Mouse (Mus musculus): ENCODE measurements around the gene Areg. TPM values are rescaled to one million over a fixed set of nuclear protein-coding genes. Genes with fewer than 3 reads are reported as not detected.

The Areg gene
- polyA plus RNA-seq, 1 experiment from 2014 or later: 0.71 TPM

DNA sequence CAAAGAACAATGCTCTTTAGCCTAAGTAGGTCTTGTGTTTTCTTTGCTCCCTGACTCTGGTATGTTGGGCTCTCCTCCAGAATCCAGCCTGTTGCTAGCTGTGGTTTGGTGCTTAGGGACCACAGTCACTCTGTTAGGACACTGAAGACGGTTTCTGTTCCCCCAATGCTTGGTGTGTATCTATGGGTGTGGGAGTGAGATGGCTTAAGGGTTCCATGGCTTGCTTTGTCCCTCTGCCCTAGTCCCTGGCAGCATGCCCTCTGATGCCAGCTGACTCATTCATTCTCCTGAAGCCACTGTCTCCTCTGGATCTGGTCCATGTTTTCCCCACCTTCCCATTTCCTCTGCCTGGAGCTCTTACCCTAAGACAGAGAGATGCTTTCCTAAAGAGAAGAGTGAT, 24.8 kb upstream of the Areg start:
- no peak overlapping the region for H3K9ac ChIP-seq (ENCODE audit: low read depth, low read length)
- H3K27ac ChIP-seq (ENCODE audit: low read depth, low read length): no peak overlapping the region
- H3K27me3 ChIP-seq (replicated peaks; ENCODE audit: control insufficient read depth, insufficient read depth, low read length): no peaks in the 10 kb centered on the region
- H3K4me1 ChIP-seq (ENCODE audit: control insufficient read depth, insufficient read depth, low read depth, low read length): no peaks in the 10 kb centered on the region
- H3K4me2 ChIP-seq (ENCODE audit: low read length): no peak overlapping the region
- H3K4me3 ChIP-seq (ENCODE audit: low read length): no peak overlapping the region
- no peak for ATAC-seq
- no peaks in the 10 kb centered on the region for H3K36me3 ChIP-seq (ENCODE audit: control insufficient read depth, insufficient read depth, low read length)
- WGBS: 65% methylated on average over 1 of the region's 1 CpGs
- no peaks in the 10 kb centered on the region for H3K9me3 ChIP-seq (ENCODE audit: control insufficient read depth, low read length)

DNA sequence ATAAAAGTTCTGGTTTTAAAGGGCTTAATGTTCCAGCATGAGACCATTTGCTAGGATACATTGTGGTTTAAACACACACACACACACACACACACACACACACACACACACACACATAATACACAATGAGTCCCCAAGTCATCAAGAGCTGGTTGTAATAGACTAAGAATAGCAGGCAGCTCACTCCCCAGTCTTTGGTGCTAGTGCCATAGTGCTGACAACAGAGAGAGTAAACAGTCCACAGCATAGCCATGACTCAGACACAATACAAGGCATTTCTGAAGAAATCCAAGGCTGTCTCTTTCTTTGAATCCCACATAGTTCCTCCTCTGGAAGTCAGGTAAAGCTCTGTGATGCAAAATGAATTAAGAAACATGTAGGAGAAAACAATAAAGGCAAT, 20.8 kb upstream of the Areg start:
- no peak overlapping the region for H3K4me3 ChIP-seq (ENCODE audit: low read length)
- no peak for ATAC-seq
- H3K27ac ChIP-seq (ENCODE audit: low read depth, low read length): no peak overlapping the region
- no peaks in the 10 kb centered on the region for H3K27me3 ChIP-seq (replicated peaks; ENCODE audit: control insufficient read depth, insufficient read depth, low read length)
- no peaks in the 10 kb centered on the region for H3K4me1 ChIP-seq (ENCODE audit: control insufficient read depth, insufficient read depth, low read depth, low read length)
- H3K4me2 ChIP-seq (ENCODE audit: low read length): no peak overlapping the region
- H3K9me3 ChIP-seq (ENCODE audit: control insufficient read depth, low read length): no peaks in the 10 kb centered on the region
- H3K9ac ChIP-seq (ENCODE audit: low read depth, low read length): no peak overlapping the region
- no peaks in the 10 kb centered on the region for H3K36me3 ChIP-seq (ENCODE audit: control insufficient read depth, insufficient read depth, low read length)

DNA sequence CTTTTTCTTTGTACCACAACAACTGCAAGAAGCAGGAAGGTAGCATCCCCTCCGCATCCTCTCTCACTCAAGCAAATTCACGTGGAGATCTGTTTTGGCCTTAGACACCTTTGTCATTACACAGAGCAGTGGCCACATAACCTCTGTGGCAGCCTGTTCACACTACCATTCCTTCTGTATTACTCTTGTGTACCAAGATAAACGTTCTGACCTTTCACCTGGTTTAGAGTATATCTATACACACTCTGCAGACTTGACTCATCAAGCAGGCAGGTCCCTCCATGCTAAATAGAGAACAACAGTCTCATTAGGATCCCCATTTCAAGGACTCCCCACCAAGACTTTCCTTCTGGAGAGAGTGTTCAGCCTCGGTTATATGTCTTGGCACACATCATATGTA, 16.0 kb upstream of the Areg start:
- no peak overlapping the region for H3K9ac ChIP-seq (ENCODE audit: low read depth, low read length)
- H3K4me1 ChIP-seq (ENCODE audit: control insufficient read depth, insufficient read depth, low read depth, low read length): no peaks in the 10 kb centered on the region
- no peak overlapping the region for H3K4me2 ChIP-seq (ENCODE audit: low read length)
- WGBS: 84% methylated on average over 4 of the region's 4 CpGs
- no peaks in the 10 kb centered on the region for H3K36me3 ChIP-seq (ENCODE audit: control insufficient read depth, insufficient read depth, low read length)
- H3K27ac ChIP-seq (ENCODE audit: low read depth, low read length): no peak overlapping the region
- H3K27me3 ChIP-seq (replicated peaks; ENCODE audit: control insufficient read depth, insufficient read depth, low read length): no peaks in the 10 kb centered on the region
- H3K4me3 ChIP-seq (ENCODE audit: low read length): no peak overlapping the region
- no peak for ATAC-seq
- no peaks in the 10 kb centered on the region for H3K9me3 ChIP-seq (ENCODE audit: control insufficient read depth, low read length)

DNA sequence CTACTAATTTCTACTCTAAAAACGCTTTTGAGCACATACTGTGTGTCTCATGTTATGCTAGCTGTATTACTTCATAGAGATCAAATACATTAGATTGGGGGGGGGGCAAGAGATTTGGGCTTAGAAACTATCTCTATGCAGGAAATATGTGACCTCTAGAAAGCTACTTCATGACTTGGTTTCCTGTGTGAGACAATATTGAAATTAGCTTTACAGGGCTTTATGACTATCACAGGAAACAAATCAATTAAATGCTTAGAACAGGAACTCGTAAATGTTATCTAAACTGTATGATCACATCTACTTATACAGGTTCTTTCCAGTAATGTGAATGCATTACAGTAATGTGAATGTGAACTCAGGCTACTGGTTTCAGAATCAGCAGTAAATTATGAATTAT, 15.3 kb upstream of the Areg start:
- H3K36me3 ChIP-seq (ENCODE audit: control insufficient read depth, insufficient read depth, low read length): no peaks in the 10 kb centered on the region
- 90% methylated on average over 2 of the region's 2 CpGs for WGBS
- no peak overlapping the region for H3K27ac ChIP-seq (ENCODE audit: low read depth, low read length)
- H3K4me2 ChIP-seq (ENCODE audit: low read length): no peak overlapping the region
- no peak for ATAC-seq
- no peak overlapping the region for H3K9ac ChIP-seq (ENCODE audit: low read depth, low read length)
- no peaks in the 10 kb centered on the region for H3K4me1 ChIP-seq (ENCODE audit: control insufficient read depth, insufficient read depth, low read depth, low read length)
- no peak overlapping the region for H3K4me3 ChIP-seq (ENCODE audit: low read length)
- H3K9me3 ChIP-seq (ENCODE audit: control insufficient read depth, low read length): no peaks in the 10 kb centered on the region
- H3K27me3 ChIP-seq (replicated peaks; ENCODE audit: control insufficient read depth, insufficient read depth, low read length): no peaks in the 10 kb centered on the region

DNA sequence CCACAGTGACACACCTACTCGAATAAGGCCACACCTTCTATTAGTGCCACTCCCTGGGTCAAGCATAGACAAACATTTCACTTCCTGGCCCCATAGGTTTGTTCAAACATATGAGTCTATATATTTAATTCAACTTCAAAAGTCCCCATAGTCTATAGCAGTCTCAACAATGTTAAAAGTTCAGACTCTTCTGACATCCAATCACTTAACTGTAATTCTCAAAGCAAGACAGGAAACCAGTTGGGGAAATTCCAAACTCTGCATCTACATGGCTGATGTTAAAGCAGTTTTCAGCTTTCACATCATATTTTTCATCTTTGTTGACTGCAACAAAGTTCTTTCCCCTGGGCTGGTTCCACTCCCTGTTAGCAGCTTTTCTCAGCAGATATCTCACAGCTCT, 12.8 kb upstream of the Areg start:
- Histone ChIP-seq H3K4me2 (ENCODE audit: low read length) (no peak overlapping the region), H3K27me3 (replicated peaks; ENCODE audit: control insufficient read depth, insufficient read depth, low read length) (no peaks in the 10 kb centered on the region), H3K9ac (ENCODE audit: low read depth, low read length) (no peak overlapping the region), H3K9me3 (ENCODE audit: control insufficient read depth, low read length) (no peaks in the 10 kb centered on the region), H3K4me1 (ENCODE audit: control insufficient read depth, insufficient read depth, low read depth, low read length) (no peaks in the 10 kb centered on the region), H3K27ac (ENCODE audit: low read depth, low read length) (no peak overlapping the region), H3K36me3 (ENCODE audit: control insufficient read depth, insufficient read depth, low read length) (no peaks in the 10 kb centered on the region), H3K4me3 (ENCODE audit: low read length) (no peak overlapping the region)
- 81% methylated on average over 1 of the region's 1 CpGs for WGBS
- no peak for ATAC-seq

GRCm38 (mm10) chr5:91134961-91135360, 4.4 kb upstream of the Areg start:
- Histone ChIP-seq H3K4me1 (ENCODE audit: control insufficient read depth, insufficient read depth, low read depth, low read length) (no peaks in the 10 kb centered on the region; the same call in 1 of the 2 replicates), H3K27me3 (replicated peaks; ENCODE audit: control insufficient read depth, insufficient read depth, low read length) (peaks cover 4% of the 10 kb centered on the region; the same call in 1 of the 2 replicates), H3K9me3 (ENCODE audit: control insufficient read depth, low read length) (no peaks in the 10 kb centered on the region), H3K27ac (ENCODE audit: low read depth, low read length) (no peak overlapping the region), H3K36me3 (ENCODE audit: control insufficient read depth, insufficient read depth, low read length) (no peaks in the 10 kb centered on the region), H3K4me2 (ENCODE audit: low read length) (no peak overlapping the region), H3K4me3 (ENCODE audit: low read length) (no peak overlapping the region), H3K9ac (ENCODE audit: low read depth, low read length) (no peak overlapping the region)
- WGBS: 48% methylated on average over 1 of the region's 1 CpGs
- no peak for ATAC-seq

GRCm38 (mm10) chr5:91138970-91139369, 429 bp upstream of the Areg start:
- Histone ChIP-seq H3K9ac (ENCODE audit: low read depth, low read length) (peak overlapping the region; percentile 72; the same call in 1 of the 2 replicates), H3K27me3 (replicated peaks; ENCODE audit: control insufficient read depth, insufficient read depth, low read length) (peaks cover 13% of the 10 kb centered on the region), H3K9me3 (ENCODE audit: control insufficient read depth, low read length) (no peaks in the 10 kb centered on the region), H3K4me3 (ENCODE audit: low read length) (peak overlapping the region; percentile 75), H3K27ac (ENCODE audit: low read depth, low read length) (no peak overlapping the region), H3K4me2 (ENCODE audit: low read length) (peak overlapping the region; percentile 98), H3K4me1 (ENCODE audit: control insufficient read depth, insufficient read depth, low read depth, low read length) (no peaks in the 10 kb centered on the region; the same call in 1 of the 2 replicates), H3K36me3 (ENCODE audit: control insufficient read depth, insufficient read depth, low read length) (no peaks in the 10 kb centered on the region)
- peak; percentile 10; the same call in 1 of the 2 replicates for ATAC-seq
- WGBS: 3% methylated on average over 7 of the region's 7 CpGs

DNA sequence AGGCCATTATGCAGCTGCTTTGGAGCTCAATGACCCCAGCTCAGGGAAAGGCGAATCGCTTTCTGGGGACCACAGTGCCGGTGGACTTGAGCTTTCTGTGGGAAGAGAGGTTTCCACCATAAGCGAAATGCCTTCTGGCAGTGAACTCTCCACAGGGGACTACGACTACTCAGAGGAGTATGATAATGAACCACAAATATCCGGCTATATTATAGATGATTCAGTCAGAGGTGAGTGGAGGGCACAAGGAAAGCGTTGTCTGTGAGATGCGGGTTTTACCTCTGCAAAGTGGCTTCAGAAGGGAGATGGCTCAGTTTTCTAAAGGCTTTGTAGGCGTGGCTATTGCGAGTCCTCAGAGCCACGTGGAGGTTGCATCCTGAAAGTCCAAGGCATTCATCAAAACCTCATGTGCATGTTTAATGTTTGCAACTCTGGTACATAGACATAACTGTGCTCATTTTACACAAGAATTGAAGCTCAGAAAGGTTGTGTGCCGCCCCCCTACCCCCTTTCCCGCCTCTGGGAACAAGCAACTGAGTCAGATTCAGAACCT, 1.6 kb downstream of the Areg start:
- Histone ChIP-seq H3K9me3 (ENCODE audit: control insufficient read depth, low read length) (no peaks in the 10 kb centered on the region), H3K4me1 (ENCODE audit: control insufficient read depth, insufficient read depth, low read depth, low read length) (no peaks in the 10 kb centered on the region; the same call in 1 of the 2 replicates), H3K27me3 (replicated peaks; ENCODE audit: control insufficient read depth, insufficient read depth, low read length) (peaks cover 13% of the 10 kb centered on the region), H3K27ac (ENCODE audit: low read depth, low read length) (no peak overlapping the region), H3K4me2 (ENCODE audit: low read length) (no peak overlapping the region), H3K36me3 (ENCODE audit: control insufficient read depth, insufficient read depth, low read length) (no peaks in the 10 kb centered on the region), H3K4me3 (ENCODE audit: low read length) (no peak overlapping the region), H3K9ac (ENCODE audit: low read depth, low read length) (no peak overlapping the region)
- WGBS: 48% methylated on average over 13 of the region's 13 CpGs
- ATAC-seq: no peak

DNA sequence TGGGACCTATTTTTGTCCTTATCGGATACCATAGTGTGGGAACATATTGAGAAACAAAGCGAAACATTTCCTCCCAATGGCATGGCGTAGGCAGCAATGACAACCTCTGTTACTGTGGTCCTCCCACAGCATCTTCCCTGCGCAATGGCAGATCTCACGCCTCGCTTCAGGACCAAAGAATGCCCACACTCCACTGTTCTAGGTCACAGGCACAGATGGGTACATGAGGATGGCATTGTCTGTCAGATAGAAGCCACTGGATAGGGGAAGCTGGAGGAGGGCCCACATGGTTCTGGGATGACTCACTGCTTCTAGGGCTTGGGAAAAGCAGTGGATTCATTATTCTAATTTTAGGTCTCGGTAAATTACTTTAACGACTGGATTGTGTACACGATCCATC, 5.6 kb downstream of the Areg start:
- Histone ChIP-seq H3K36me3 (ENCODE audit: control insufficient read depth, insufficient read depth, low read length) (no peaks in the 10 kb centered on the region), H3K27me3 (replicated peaks; ENCODE audit: control insufficient read depth, insufficient read depth, low read length) (peaks cover 8% of the 10 kb centered on the region), H3K9me3 (ENCODE audit: control insufficient read depth, low read length) (no peaks in the 10 kb centered on the region), H3K4me2 (ENCODE audit: low read length) (no peak overlapping the region), H3K4me1 (ENCODE audit: control insufficient read depth, insufficient read depth, low read depth, low read length) (no peaks in the 10 kb centered on the region), H3K9ac (ENCODE audit: low read depth, low read length) (no peak overlapping the region), H3K27ac (ENCODE audit: low read depth, low read length) (no peak overlapping the region), H3K4me3 (ENCODE audit: low read length) (no peak overlapping the region)
- 91% methylated on average over 9 of the region's 9 CpGs for WGBS
- no peak for ATAC-seq

DNA sequence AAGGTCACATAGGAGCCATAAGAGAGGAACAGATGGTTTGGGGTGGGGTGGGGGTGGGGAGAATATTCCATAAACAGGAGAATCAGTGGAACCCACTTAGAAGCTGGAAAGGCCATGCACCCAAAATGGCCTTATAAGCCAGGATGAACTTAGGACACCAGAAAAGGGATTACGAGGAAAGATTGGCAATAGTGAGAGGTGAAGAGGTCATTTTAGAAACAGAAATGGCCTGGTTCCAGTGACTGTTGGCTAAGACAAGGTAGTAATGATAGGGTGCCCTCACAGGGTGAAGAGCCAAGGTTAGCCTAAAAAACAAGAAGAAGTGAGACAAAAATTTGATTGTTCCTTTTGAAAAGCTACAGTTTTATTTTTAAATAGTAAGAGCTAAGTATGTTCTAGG, 7.6 kb downstream of the Areg start:
- no peak overlapping the region for H3K4me3 ChIP-seq (ENCODE audit: low read length)
- H3K9me3 ChIP-seq (ENCODE audit: control insufficient read depth, low read length): peaks cover 2% of the 10 kb centered on the region; the same call in 1 of the 2 replicates
- no peaks in the 10 kb centered on the region for H3K36me3 ChIP-seq (ENCODE audit: control insufficient read depth, insufficient read depth, low read length)
- H3K4me1 ChIP-seq (ENCODE audit: control insufficient read depth, insufficient read depth, low read depth, low read length): no peaks in the 10 kb centered on the region
- no peak for ATAC-seq
- no peak overlapping the region for H3K27ac ChIP-seq (ENCODE audit: low read depth, low read length)
- H3K27me3 ChIP-seq (replicated peaks; ENCODE audit: control insufficient read depth, insufficient read depth, low read length): no peaks in the 10 kb centered on the region; the same call in 1 of the 2 replicates
- no peak overlapping the region for H3K9ac ChIP-seq (ENCODE audit: low read depth, low read length)
- 91% methylated on average over 1 of the region's 1 CpGs for WGBS
- no peak overlapping the region for H3K4me2 ChIP-seq (ENCODE audit: low read length)
